Mouse (Mus musculus) MN1 (cell line): ENCODE data around the gene Tmbim6.
"Not testable (repeated sequence)": the region's sequence is repeated elsewhere in the genome, so short reads cannot be mapped to it uniquely, and the experiment has no call there.

ENCODE experiments used
- DNase-seq: peaks from one replicate; pipeline ENCODE4 v3.0.0-alpha.2; 2016; ENCODE audit warnings: low spot score

The Tmbim6 gene

GRCm38 (mm10) chr15:99384071-99384470 lies 8.6 kb upstream of the Tmbim6 start:
- DNase-seq: no peak

GRCm38 (mm10) chr15:99386110-99386509 lies 6.6 kb upstream of the Tmbim6 start:
- not testable (repeated sequence) for DNase-seq

- DNase-seq: no peak
These were observed 5.9 kb upstream of the Tmbim6 start for GRCm38 (mm10) chr15:99386796-99387195.

- DNase-seq: no peak
These were observed 4.7 kb upstream of the Tmbim6 start for GRCm38 (mm10) chr15:99387976-99388375.

GRCm38 (mm10) chr15:99390472-99391401 lies 1.9 kb upstream of the Tmbim6 start:
- DNase-seq: no peak

- DNase-seq: no peak
These were observed 707 bp upstream of the Tmbim6 start for GRCm38 (mm10) chr15:99391975-99392374.

GRCm38 (mm10) chr15:99393386-99394252 lies 937 bp downstream of the Tmbim6 start:
- peak; percentile 79 for DNase-seq

- no peak for DNase-seq
These were observed 3.8 kb downstream of the Tmbim6 start for GRCm38 (mm10) chr15:99396462-99396861.

- no peak for DNase-seq
These were observed 4.2 kb downstream of the Tmbim6 start for GRCm38 (mm10) chr15:99396875-99397274.

GRCm38 (mm10) chr15:99397622-99398021 lies 4.9 kb downstream of the Tmbim6 start:
- DNase-seq: no peak

GRCm38 (mm10) chr15:99399503-99400245 lies 7.0 kb downstream of the Tmbim6 start:
- peak; percentile 92 for DNase-seq

- DNase-seq: peak; percentile 84
These were observed 7.9 kb downstream of the Tmbim6 start for GRCm38 (mm10) chr15:99400602-99401001.

GRCm38 (mm10) chr15:99403159-99403889 lies 10.6 kb downstream of the Tmbim6 start:
- DNase-seq: no peak

- peak; percentile 79 for DNase-seq
These were observed 12.5 kb downstream of the Tmbim6 start for GRCm38 (mm10) chr15:99405150-99405549.

GRCm38 (mm10) chr15:99406986-99407570 lies 14.4 kb downstream of the Tmbim6 start:
- DNase-seq: no peak

GRCm38 (mm10) chr15:99408845-99409244 lies 16.2 kb downstream of the Tmbim6 start:
- DNase-seq: no peak

- no peak for DNase-seq
These were observed 19.1 kb downstream of the Tmbim6 start for GRCm38 (mm10) chr15:99411747-99412146.

- DNase-seq: peak; percentile 71
These were observed 23.1 kb downstream of the Tmbim6 start for GRCm38 (mm10) chr15:99415793-99416192.

- peak; percentile 96 for DNase-seq
These were observed 23.7 kb downstream of the Tmbim6 start for GRCm38 (mm10) chr15:99416348-99416882.

- no peak for DNase-seq
These were observed 24.3 kb downstream of the Tmbim6 start for GRCm38 (mm10) chr15:99416957-99417356.
